Mouse (Mus musculus): ENCODE results near the gene Hoxd8. TPM values are rescaled to one million over a fixed set of nuclear protein-coding genes. Genes with fewer than 3 reads are reported as not detected.
A peak's percentile ranks its signal among the peaks of the same experiment; 100 is the strongest.

Hoxd8 gene
- polyA plus RNA-seq, 1 experiment from 2014 or later: 0.42 TPM

DNA sequence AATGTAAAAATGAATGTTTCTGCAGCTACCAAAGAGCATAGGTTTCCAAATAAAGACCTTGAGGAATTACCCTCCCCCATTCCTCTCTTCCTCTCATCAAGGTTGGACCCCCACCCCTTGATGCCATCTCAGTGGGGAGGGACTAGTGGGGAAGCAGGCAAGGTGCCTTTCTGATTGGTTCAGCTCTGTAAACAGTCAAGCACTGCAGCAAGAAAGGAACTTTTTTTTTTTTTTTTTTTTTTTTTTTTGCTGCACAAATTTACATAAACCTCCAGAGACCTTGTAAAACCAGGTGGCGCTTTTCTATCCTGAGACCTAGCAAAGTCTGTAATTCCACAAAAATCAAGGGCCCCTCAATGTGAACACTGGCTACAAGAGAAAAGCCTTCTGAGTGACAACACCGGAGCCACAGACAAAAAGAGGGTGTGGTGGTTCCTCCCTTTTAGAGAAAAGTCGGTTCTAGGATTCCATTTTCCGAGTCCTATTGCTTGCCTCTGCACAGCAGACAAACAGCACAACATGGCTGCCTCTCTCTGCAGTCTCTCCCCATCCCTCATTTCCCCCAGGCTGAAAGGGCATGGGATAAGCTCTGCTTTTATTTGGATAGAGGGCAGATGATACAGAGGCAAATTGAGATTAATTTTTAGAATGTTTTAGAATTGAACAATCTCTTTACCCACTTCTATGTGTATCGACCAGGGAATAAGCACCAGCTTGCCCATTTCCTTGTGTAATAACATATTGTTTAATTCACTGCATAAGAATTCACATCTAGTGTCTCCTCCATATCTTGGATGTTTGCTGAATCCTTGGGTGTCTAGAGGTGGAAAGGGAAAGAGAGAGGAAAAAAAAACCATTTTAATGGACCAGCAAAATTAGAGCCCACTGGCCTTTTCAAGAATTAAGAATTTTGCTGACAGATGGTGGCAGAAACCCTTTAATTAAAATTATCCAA, 5.3 kb downstream of the Hoxd8 start:
- Histone ChIP-seq H3K9ac (ENCODE audit: low read length) (no peak overlapping the region), H3K4me3 (ENCODE audit: low read length) (no peak overlapping the region), H3K4me1 (ENCODE audit: control insufficient read depth, insufficient read depth, low read length) (peaks cover 10% of the 10 kb centered on the region; the same call in 1 of the 2 replicates), H3K27ac (ENCODE audit: low read length) (no peak overlapping the region), H3K36me3 (ENCODE audit: control insufficient read depth, insufficient read depth) (no peaks in the 10 kb centered on the region), H3K27me3 (ENCODE audit: control insufficient read depth, insufficient read depth, low read length) (peaks cover 94% of the 10 kb centered on the region), H3K4me2 (ENCODE audit: low read depth, low read length) (no peak overlapping the region), H3K9me3 (replicated peaks; ENCODE audit: control insufficient read depth, low read length) (no peaks in the 10 kb centered on the region)
- no peak for ATAC-seq (replicated peaks; ENCODE audit: extremely low read depth, insufficient read depth, low FRiP score)
- 8% methylated on average over 5 of the region's 5 CpGs for WGBS

DNA sequence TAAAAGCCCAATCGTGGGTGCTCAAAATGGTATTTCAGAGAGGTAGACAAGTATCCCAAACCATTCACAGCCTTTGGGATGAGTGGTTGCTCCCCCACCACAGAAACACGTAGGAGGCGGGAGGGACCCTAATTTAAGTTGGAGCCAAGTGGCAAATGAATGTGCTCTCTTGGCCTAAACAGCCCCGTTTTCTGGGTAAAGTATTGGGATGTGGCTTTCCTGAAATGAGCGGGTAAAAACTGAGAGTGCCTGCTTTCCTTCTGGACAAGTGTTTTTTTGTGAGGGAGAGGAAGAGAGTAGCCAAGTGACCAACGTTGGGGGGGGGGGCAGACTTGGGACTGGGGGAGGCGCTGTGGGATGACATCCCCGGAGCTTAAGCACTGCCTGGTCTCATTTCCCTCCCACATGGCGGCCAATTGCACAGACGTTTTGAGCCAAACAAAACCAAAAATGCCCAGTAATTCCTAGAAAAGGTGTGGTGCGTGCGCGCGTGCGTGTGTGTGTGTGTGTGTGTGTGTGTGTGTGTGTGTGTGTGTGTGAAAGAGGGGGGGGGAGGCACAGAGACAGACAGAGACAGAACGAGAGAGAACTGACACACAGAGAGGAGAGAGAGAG, 6.6 kb downstream of the Hoxd8 start:
- no peaks in the 10 kb centered on the region for H3K9me3 ChIP-seq (replicated peaks; ENCODE audit: control insufficient read depth, low read length)
- no peak overlapping the region for H3K9ac ChIP-seq (ENCODE audit: low read length)
- no peak for ATAC-seq (replicated peaks; ENCODE audit: extremely low read depth, insufficient read depth, low FRiP score)
- WGBS: 2% methylated on average over 16 of the region's 16 CpGs
- peaks cover 7% of the 10 kb centered on the region; the same call in 1 of the 2 replicates for H3K4me1 ChIP-seq (ENCODE audit: control insufficient read depth, insufficient read depth, low read length)
- no peaks in the 10 kb centered on the region for H3K36me3 ChIP-seq (ENCODE audit: control insufficient read depth, insufficient read depth)
- H3K27me3 ChIP-seq (ENCODE audit: control insufficient read depth, insufficient read depth, low read length): peaks cover 92% of the 10 kb centered on the region
- no peak overlapping the region for H3K4me2 ChIP-seq (ENCODE audit: low read depth, low read length)
- H3K27ac ChIP-seq (ENCODE audit: low read length): no peak overlapping the region
- H3K4me3 ChIP-seq (ENCODE audit: low read length): no peak overlapping the region

DNA sequence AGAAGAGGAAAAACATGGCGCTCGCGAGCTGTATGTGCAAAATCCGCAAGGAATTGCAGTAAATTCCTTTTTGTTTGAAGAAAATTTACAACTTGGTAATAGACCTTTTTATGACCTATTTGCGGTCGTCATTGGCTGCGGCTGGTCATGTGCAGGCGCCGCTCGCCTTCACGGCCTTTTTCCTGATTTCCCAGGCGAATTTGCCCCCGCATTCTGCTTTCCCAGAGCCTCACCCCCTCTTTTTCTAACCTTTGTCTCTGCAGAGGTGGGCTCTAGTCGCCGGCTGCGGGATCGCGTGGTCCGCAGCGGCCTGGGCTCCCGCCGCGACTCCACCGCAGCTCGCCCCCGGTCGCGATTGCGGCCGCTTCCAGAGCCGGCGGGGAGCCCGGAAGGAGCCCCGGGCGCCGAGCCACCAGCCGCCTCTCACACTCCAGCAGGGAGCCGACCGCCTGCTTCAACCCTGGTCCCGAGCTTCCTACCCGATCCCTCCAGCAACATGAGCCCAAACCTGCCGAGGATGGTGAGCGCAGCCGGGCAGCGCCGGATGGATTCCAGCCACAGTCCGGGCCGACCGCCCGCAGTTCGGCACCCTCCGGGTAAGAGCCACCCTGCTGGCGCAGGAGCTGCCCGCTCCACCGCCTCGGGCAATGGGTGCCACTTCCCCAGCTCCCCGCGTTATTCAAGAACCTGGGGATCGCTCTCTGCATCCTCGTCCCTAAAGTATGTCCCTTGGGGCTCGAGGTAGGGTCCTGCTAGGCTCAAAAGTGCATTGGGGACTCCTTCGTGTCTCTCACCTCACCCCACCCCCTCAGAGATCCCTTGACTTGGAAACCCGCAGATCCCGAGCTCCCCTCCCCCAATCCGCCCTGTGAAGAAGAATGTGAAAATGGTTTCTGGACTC, 7.6 kb downstream of the Hoxd8 start, which contains the start of the genes Hoxd3 and Hoxd4:
Gene Hoxd3 (plus strand): TSS at position 207 of the 901 bp plus-strand sequence.
Gene Hoxd4 (plus strand): TSS at position 209 of the 901 bp plus-strand sequence.
- H3K4me1 ChIP-seq (ENCODE audit: control insufficient read depth, insufficient read depth, low read length): peaks cover 7% of the 10 kb centered on the region; the same call in 1 of the 2 replicates
- H3K4me3 ChIP-seq (ENCODE audit: low read length): peak within 1 kb of the TSS; percentile 50
- peak within 1 kb of the TSS; percentile 67 for H3K4me2 ChIP-seq (ENCODE audit: low read depth, low read length)
- 1% methylated on average over 64 of the region's 65 CpGs for WGBS
- H3K27me3 ChIP-seq (ENCODE audit: control insufficient read depth, insufficient read depth, low read length): peaks cover 92% of the 10 kb centered on the region
- peak within 1 kb of the TSS; percentile 17; the same call in 1 of the 2 replicates for H3K9ac ChIP-seq (ENCODE audit: low read length)
- no peak within 1 kb of the TSS for H3K27ac ChIP-seq (ENCODE audit: low read length)
- H3K36me3 ChIP-seq (ENCODE audit: control insufficient read depth, insufficient read depth): no peaks in the 10 kb centered on the region
- H3K9me3 ChIP-seq (replicated peaks; ENCODE audit: control insufficient read depth, low read length): no peaks in the 10 kb centered on the region
- no peak for ATAC-seq (replicated peaks; ENCODE audit: extremely low read depth, insufficient read depth, low FRiP score)

DNA sequence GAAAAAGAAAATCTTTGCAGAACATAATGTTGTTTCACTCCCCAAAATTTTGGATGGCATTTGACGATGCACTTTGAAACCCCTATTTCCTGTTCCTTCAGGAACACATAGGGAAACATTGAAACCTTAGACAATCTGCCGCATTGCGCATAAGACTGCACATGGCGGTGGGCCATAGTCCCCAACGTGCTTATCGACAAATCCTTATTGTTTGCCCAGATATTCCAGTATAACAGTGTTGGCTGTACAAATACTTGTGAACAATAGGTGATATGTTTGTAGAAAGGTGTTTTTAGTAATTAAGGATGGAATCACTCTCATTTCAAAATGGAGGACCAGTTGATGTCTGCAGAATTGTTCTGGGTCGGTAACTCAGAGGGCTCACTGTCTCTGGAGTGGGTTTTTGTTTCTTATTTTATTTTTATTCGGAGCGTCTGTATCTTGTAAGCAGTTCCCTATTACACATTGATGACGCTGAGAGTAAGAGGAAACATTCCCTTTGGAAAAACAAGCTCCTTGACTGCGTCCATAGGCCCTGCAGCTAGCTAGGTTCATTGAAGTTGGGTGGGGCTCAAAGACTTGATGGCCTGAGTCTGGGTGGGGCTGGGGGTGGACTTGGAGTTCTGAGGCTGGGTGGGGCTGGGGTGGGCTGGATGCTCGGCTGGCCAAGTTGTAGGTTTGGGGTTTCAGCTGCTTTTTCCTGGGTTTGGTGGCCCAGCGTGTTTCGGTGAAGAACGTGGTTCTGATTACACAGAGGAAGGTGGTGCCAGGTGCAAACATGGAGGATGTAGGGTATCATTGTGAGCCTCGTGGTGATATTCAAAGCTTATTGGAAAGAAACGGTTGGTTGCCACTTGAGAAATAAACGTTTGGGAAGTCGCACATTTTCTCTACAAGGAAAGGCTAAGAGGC, 9.1 kb downstream of the Hoxd8 start:
- H3K4me3 ChIP-seq (ENCODE audit: low read length): no peak overlapping the region; the same call in 1 of the 2 replicates
- no peaks in the 10 kb centered on the region for H3K9me3 ChIP-seq (replicated peaks; ENCODE audit: control insufficient read depth, low read length)
- no peaks in the 10 kb centered on the region for H3K36me3 ChIP-seq (ENCODE audit: control insufficient read depth, insufficient read depth)
- 10% methylated on average over 19 of the region's 19 CpGs for WGBS
- no peak for ATAC-seq (replicated peaks; ENCODE audit: extremely low read depth, insufficient read depth, low FRiP score)
- H3K27me3 ChIP-seq (ENCODE audit: control insufficient read depth, insufficient read depth, low read length): peaks cover 91% of the 10 kb centered on the region
- H3K4me1 ChIP-seq (ENCODE audit: control insufficient read depth, insufficient read depth, low read length): peaks cover 7% of the 10 kb centered on the region; the same call in 1 of the 2 replicates
- no peak overlapping the region for H3K27ac ChIP-seq (ENCODE audit: low read length)
- no peak overlapping the region for H3K4me2 ChIP-seq (ENCODE audit: low read depth, low read length)
- H3K9ac ChIP-seq (ENCODE audit: low read length): no peak overlapping the region

DNA sequence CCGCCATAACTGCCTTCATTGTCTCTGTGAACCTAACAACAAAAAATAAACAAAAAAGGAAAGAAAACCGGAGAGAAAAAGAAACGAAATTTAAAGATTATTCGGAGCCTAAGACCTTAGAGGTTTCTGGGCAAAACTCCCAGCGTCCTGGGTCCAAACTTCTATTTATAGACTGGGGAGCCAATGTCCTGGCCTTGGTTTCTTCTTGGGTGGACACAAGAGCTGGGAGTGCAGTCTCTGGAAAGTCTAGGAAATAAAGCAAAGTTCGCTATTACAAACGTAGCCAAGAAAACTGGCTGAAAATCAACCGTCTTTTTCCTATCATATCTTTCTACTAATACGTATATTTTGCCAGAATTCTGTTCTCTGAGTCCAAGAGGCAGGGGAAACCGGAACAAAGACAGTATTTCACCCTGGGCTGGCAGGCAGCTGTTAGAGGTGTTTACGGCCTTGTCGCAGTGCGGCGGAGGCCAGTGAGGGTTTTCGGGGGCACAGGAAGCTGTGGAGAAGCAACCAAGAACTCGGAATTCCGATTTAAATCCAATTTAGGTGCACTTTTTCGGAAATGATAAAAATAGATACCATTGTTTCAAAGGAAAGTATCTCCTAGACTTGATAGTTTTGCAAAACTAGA, 9.9 kb downstream of the Hoxd8 start:
- H3K9me3 ChIP-seq (replicated peaks; ENCODE audit: control insufficient read depth, low read length): no peaks in the 10 kb centered on the region
- H3K4me3 ChIP-seq (ENCODE audit: low read length): no peak overlapping the region; the same call in 1 of the 2 replicates
- 11% methylated on average over 18 of the region's 18 CpGs for WGBS
- H3K4me2 ChIP-seq (ENCODE audit: low read depth, low read length): no peak overlapping the region
- H3K27me3 ChIP-seq (ENCODE audit: control insufficient read depth, insufficient read depth, low read length): peaks cover 91% of the 10 kb centered on the region
- no peak overlapping the region for H3K9ac ChIP-seq (ENCODE audit: low read length)
- H3K27ac ChIP-seq (ENCODE audit: low read length): no peak overlapping the region
- ATAC-seq (replicated peaks; ENCODE audit: extremely low read depth, insufficient read depth, low FRiP score): no peak
- no peaks in the 10 kb centered on the region for H3K36me3 ChIP-seq (ENCODE audit: control insufficient read depth, insufficient read depth)
- peaks cover 7% of the 10 kb centered on the region; the same call in 1 of the 2 replicates for H3K4me1 ChIP-seq (ENCODE audit: control insufficient read depth, insufficient read depth, low read length)

DNA sequence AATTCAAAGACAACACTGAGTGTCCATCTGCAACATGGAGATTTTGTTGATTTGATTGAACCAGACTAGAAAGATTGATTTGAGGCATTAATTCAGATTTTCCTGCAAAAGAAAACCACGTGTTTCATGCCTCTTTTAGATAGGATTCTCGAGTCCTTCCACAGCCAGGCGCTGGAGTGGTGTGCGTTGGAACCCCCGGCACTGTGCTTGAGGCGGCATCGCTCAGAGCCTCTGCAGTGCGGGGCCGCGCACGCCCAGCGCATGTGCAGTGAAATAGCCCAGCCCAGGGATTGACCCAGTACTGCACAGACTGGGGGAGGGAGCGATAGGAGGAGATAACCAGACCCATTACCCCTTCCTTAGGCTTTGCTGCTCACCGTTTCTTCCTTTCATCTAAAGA, 10.5 kb downstream of the Hoxd8 start:
- Histone ChIP-seq H3K27ac (ENCODE audit: low read length) (no peak overlapping the region), H3K9me3 (replicated peaks; ENCODE audit: control insufficient read depth, low read length) (no peaks in the 10 kb centered on the region), H3K9ac (ENCODE audit: low read length) (no peak overlapping the region), H3K4me1 (ENCODE audit: control insufficient read depth, insufficient read depth, low read length) (peaks cover 7% of the 10 kb centered on the region; the same call in 1 of the 2 replicates), H3K36me3 (ENCODE audit: control insufficient read depth, insufficient read depth) (no peaks in the 10 kb centered on the region), H3K4me3 (ENCODE audit: low read length) (no peak overlapping the region), H3K27me3 (ENCODE audit: control insufficient read depth, insufficient read depth, low read length) (peaks cover 90% of the 10 kb centered on the region), H3K4me2 (ENCODE audit: low read depth, low read length) (no peak overlapping the region)
- ATAC-seq (replicated peaks; ENCODE audit: extremely low read depth, insufficient read depth, low FRiP score): no peak
- WGBS: under 1% methylated on average over 14 of the region's 14 CpGs

DNA sequence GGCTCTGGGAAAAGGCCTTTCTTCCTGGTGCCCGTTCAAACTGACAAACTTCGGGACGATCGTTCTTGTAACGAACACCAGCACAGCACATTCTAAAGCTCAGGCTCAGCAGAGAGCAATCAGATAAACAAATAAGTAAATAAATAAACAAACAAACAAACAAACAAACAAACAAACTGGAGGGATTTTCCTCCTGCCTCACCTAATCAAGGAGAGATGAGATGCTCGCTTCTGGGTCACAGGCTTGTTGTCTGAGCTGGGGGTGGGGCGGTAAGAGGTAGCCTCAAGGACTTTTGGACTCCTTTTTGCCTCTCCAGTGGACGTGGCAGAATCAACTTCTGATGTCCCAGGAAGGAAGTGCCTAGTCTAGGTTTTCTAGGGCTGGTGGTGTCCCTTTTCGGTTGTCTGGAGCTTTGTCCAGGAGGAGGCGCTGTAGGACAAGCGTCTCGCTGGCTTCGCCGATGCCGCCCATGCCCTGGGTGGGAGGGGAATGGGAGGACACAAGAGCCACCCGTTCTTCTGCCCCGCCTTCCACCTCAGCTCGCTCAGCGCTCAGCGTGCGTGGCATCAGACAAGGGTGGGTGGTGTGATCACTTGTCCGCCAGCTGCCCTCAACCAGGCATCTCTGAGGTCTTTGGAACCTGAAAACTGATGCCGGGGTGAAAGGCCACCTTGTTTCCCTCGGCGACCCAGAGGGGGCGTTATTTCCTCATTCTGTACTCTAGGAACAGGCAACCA, 11.3 kb downstream of the Hoxd8 start:
- Histone ChIP-seq H3K4me1 (ENCODE audit: control insufficient read depth, insufficient read depth, low read length) (peaks cover 7% of the 10 kb centered on the region; the same call in 1 of the 2 replicates), H3K4me2 (ENCODE audit: low read depth, low read length) (peak overlapping the region; percentile 35), H3K27me3 (ENCODE audit: control insufficient read depth, insufficient read depth, low read length) (peaks cover 90% of the 10 kb centered on the region), H3K36me3 (ENCODE audit: control insufficient read depth, insufficient read depth) (no peaks in the 10 kb centered on the region), H3K4me3 (ENCODE audit: low read length) (peak overlapping the region; percentile 15), H3K9ac (ENCODE audit: low read length) (no peak overlapping the region), H3K9me3 (replicated peaks; ENCODE audit: control insufficient read depth, low read length) (no peaks in the 10 kb centered on the region), H3K27ac (ENCODE audit: low read length) (no peak overlapping the region)
- WGBS: 3% methylated on average over 26 of the region's 26 CpGs
- peak; percentile 76; the same call in 1 of the 2 replicates for ATAC-seq (replicated peaks; ENCODE audit: extremely low read depth, insufficient read depth, low FRiP score)
